Mouse (Mus musculus) thymus, adult 2 months (tissue): Measurements from ENCODE around the gene Cox20.

ENCODE experiments used
- CTCF ChIP-seq: fragments of 200-500 bp; IDR thresholded peaks from 2 replicates; pipeline ENCODE4 v1.5.1; 2012; ENCODE audit warnings: mild to moderate bottlenecking, control low read depth, low read length, moderate library complexity, borderline replicate concordance; ENCODE audit not compliant: control insufficient read depth, poor library complexity, insufficient read depth; ENCODE audit errors: extremely low read depth
- POLR2A ChIP-seq: fragments of 200-500 bp; IDR thresholded peaks from 2 replicates; pipeline ENCODE4 v1.6.1; 2012; ENCODE audit warnings: mild to moderate bottlenecking, low read length, control low read depth, moderate library complexity; ENCODE audit not compliant: control insufficient read depth, poor library complexity, insufficient read depth; ENCODE audit errors: extremely low read depth

DNA sequence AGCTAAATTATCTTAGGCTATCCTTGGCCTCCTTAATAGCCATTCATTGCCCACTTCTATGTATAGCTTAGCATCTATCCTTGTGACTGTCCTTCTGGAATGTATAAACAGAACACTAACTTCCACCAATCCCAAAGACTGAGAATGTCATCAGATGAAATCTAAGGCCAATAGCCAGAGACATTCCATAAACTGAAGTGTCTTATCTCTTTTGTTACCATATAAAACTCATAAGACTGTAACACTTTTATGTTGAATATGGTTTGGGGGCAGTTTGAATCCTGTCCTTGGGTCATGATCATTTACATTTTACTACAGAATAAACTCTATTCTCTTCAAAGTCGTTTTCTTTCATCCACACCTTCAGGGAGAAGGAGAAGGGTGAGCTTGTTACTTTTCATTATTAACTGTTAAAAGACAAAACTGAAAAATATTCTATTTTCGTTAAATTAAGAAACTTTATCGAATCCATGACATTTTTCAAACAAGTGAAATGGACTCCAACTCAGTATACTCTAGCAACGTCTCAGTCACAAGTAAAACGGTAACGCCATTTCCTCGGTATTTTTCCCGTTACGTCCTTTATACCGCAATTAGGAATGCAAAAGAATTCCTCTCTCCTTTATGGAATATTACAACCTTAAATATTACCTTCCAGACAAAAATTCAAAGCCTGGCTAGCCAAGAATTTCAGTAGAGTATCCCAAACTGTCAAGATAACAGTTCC, 1.5 kb upstream of the Cox20 start:
- no peak for TF ChIP-seq CTCF
- TF ChIP-seq POLR2A: no peak
